Mouse (Mus musculus): ENCODE measurements around the gene Caln1. TPM values are rescaled to one million over a fixed set of nuclear protein-coding genes. Genes with fewer than 3 reads are reported as not detected.

The Caln1 gene
- polyA plus RNA-seq, 1 experiment: not detected

GRCm38 (mm10) chr5:130691349-130691748 is 322.1 kb downstream of the Caln1 start:
- TF ChIP-seq GATA1 (IDR thresholded peaks at IDR 0.05; ENCODE audit: low read length): no peak

- no peak for TF ChIP-seq GATA1 (IDR thresholded peaks at IDR 0.05; ENCODE audit: low read length)
Observed at GRCm38 (mm10) chr5:130699476-130699875, 330.2 kb downstream of the Caln1 start.

- no peak for TF ChIP-seq GATA1 (IDR thresholded peaks at IDR 0.05; ENCODE audit: low read length)
Observed at GRCm38 (mm10) chr5:130701777-130702176, 332.5 kb downstream of the Caln1 start.

GRCm38 (mm10) chr5:130702361-130702760 is 333.1 kb downstream of the Caln1 start:
- TF ChIP-seq GATA1 (IDR thresholded peaks at IDR 0.05; ENCODE audit: low read length): no peak

- TF ChIP-seq GATA1 (IDR thresholded peaks at IDR 0.05; ENCODE audit: low read length): no peak
Observed at GRCm38 (mm10) chr5:130704866-130705265, 335.6 kb downstream of the Caln1 start.

GRCm38 (mm10) chr5:130706202-130706855 is 337.1 kb downstream of the Caln1 start:
- TF ChIP-seq GATA1 (IDR thresholded peaks at IDR 0.05; ENCODE audit: low read length): no peak

- no peak for TF ChIP-seq GATA1 (IDR thresholded peaks at IDR 0.05; ENCODE audit: low read length)
Observed at GRCm38 (mm10) chr5:130707755-130708154, 338.5 kb downstream of the Caln1 start.

GRCm38 (mm10) chr5:130708616-130709015 is 339.4 kb downstream of the Caln1 start:
- TF ChIP-seq GATA1 (IDR thresholded peaks at IDR 0.05; ENCODE audit: low read length): no peak

GRCm38 (mm10) chr5:130711643-130712042 is 342.4 kb downstream of the Caln1 start:
- TF ChIP-seq GATA1 (IDR thresholded peaks at IDR 0.05; ENCODE audit: low read length): no peak

GRCm38 (mm10) chr5:130712281-130712680 is 343.0 kb downstream of the Caln1 start:
- no peak for TF ChIP-seq GATA1 (IDR thresholded peaks at IDR 0.05; ENCODE audit: low read length)

- no peak for TF ChIP-seq GATA1 (IDR thresholded peaks at IDR 0.05; ENCODE audit: low read length)
Observed at GRCm38 (mm10) chr5:130715181-130715580, 345.9 kb downstream of the Caln1 start.

- no peak for TF ChIP-seq GATA1 (IDR thresholded peaks at IDR 0.05; ENCODE audit: low read length)
Observed at GRCm38 (mm10) chr5:130718385-130718784, 349.1 kb downstream of the Caln1 start.

- no peak for TF ChIP-seq GATA1 (IDR thresholded peaks at IDR 0.05; ENCODE audit: low read length)
Observed at GRCm38 (mm10) chr5:130742171-130742570, 372.9 kb downstream of the Caln1 start.

GRCm38 (mm10) chr5:130757517-130757916 is 388.3 kb downstream of the Caln1 start:
- no peak for TF ChIP-seq GATA1 (IDR thresholded peaks at IDR 0.05; ENCODE audit: low read length)

GRCm38 (mm10) chr5:130765784-130766183 is 396.5 kb downstream of the Caln1 start:
- TF ChIP-seq GATA1 (IDR thresholded peaks at IDR 0.05; ENCODE audit: low read length): no peak

- no peak for TF ChIP-seq GATA1 (IDR thresholded peaks at IDR 0.05; ENCODE audit: low read length)
Observed at GRCm38 (mm10) chr5:130771061-130771741, 401.9 kb downstream of the Caln1 start.

GRCm38 (mm10) chr5:130772491-130772890 is 403.2 kb downstream of the Caln1 start:
- no peak for TF ChIP-seq GATA1 (IDR thresholded peaks at IDR 0.05; ENCODE audit: low read length)

All from G1E-ER4 (cell line).